Mouse (Mus musculus): ENCODE results near the gene F13a1. TPM values are rescaled to one million over a fixed set of nuclear protein-coding genes. Genes with fewer than 3 reads are reported as not detected.

Gene F13a1
- total and polyA plus RNA-seq, 2 experiments from 2014 or later, result 11.3 to 12.4 TPM

DNA sequence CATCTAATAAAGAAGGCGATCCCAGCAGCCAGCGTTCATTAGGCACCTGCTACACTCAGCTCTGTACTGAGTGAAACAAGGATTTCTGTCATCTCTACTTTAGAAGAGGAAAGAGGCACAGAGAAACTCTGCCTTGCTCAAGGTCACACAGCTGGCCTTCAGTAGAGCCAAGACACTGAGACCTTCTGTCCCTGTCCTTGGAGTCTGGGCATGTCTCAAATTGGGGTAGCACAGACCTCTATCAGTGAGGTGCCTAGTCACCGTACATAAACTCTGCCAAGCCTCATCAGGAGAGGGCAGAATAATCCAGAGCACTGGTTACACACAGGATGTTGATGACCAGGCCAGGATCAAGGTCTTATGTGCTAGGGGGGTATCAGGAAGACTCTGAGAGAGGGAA, 108.2 kb downstream of the F13a1 start:
- Histone ChIP-seq H3K27ac (ENCODE audit: low read depth, low read length) (no peak overlapping the region), H3K4me2 (ENCODE audit: low read depth, low read length, poor library complexity, severe bottlenecking) (no peak overlapping the region), H3K4me3 (ENCODE audit: low read depth, low read length) (no peak overlapping the region), H3K4me1 (ENCODE audit: insufficient read depth, low read length) (no peaks in the 10 kb centered on the region), H3K27me3 (ENCODE audit: insufficient read depth, low read length) (no peaks in the 10 kb centered on the region), H3K36me3 (ENCODE audit: insufficient read depth, low read length) (no peaks in the 10 kb centered on the region), H3K9me3 (ENCODE audit: low read length) (no peaks in the 10 kb centered on the region), H3K9ac (replicated peaks; ENCODE audit: low read length, poor library complexity, severe bottlenecking) (no peak overlapping the region)
- no peak for TF ChIP-seq CTCF (IDR thresholded peaks at IDR 0.05)
- no peak for ATAC-seq (ENCODE audit: low FRiP score)
- 54% methylated on average over 3 of the region's 3 CpGs for WGBS
- no peak for DNase-seq (ENCODE audit: low spot score)

- no peak for ATAC-seq (ENCODE audit: low FRiP score)
- Histone ChIP-seq H3K27ac (ENCODE audit: low read depth, low read length) (no peak overlapping the region), H3K9ac (replicated peaks; ENCODE audit: low read length, poor library complexity, severe bottlenecking) (no peak overlapping the region), H3K9me3 (ENCODE audit: low read length) (no peaks in the 10 kb centered on the region), H3K4me2 (ENCODE audit: low read depth, low read length, poor library complexity, severe bottlenecking) (no peak overlapping the region), H3K27me3 (ENCODE audit: insufficient read depth, low read length) (no peaks in the 10 kb centered on the region), H3K4me1 (ENCODE audit: insufficient read depth, low read length) (no peaks in the 10 kb centered on the region), H3K36me3 (ENCODE audit: insufficient read depth, low read length) (no peaks in the 10 kb centered on the region), H3K4me3 (ENCODE audit: low read depth, low read length) (no peak overlapping the region)
- TF ChIP-seq CTCF (IDR thresholded peaks at IDR 0.05), result no peak
- WGBS, result 90% methylated on average over 9 of the region's 9 CpGs
- DNase-seq (ENCODE audit: low spot score), result no peak
Observed at GRCm38 (mm10) chr13:36932066-36932465, 118.0 kb downstream of the F13a1 start.

DNA sequence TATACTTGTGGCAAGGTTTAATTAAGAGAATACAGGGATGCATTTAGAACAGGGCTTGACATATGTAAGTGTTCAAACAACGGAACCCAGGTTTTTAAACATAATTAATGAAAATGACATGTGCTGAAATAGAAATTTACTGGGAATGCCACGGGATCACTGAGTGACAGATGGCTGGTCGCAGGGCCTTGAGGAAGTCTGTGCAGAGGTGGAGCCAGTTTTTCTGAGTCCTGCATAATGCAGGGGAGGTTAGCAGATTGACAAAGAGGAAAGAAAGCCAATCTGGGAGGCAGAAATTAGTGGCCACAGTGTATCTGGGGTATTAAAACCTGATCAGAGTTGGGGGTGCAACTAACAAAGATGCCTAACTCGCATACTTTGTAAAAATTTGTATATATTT, 130.3 kb downstream of the F13a1 start:
- H3K27me3 ChIP-seq (ENCODE audit: insufficient read depth, low read length), result no peaks in the 10 kb centered on the region

GRCm38 (mm10) chr13:36903885-36904284, 146.2 kb downstream of the F13a1 start:
- no peak overlapping the region for H3K4me2 ChIP-seq (ENCODE audit: low read depth, low read length, poor library complexity, severe bottlenecking)
- no peaks in the 10 kb centered on the region for H3K36me3 ChIP-seq (ENCODE audit: insufficient read depth, low read length)
- no peaks in the 10 kb centered on the region for H3K9me3 ChIP-seq (ENCODE audit: low read length)
- H3K27ac ChIP-seq (ENCODE audit: low read depth, low read length), result no peak overlapping the region
- H3K4me3 ChIP-seq (ENCODE audit: low read depth, low read length), result no peak overlapping the region
- H3K27me3 ChIP-seq (ENCODE audit: insufficient read depth, low read length), result no peaks in the 10 kb centered on the region
- WGBS, result 16% methylated on average over 4 of the region's 4 CpGs
- H3K9ac ChIP-seq (replicated peaks; ENCODE audit: low read length, poor library complexity, severe bottlenecking), result no peak overlapping the region
- no peak for TF ChIP-seq CTCF (IDR thresholded peaks at IDR 0.05)
- no peak for DNase-seq (ENCODE audit: low spot score)
- no peak for ATAC-seq (ENCODE audit: low FRiP score)
- peaks cover 5% of the 10 kb centered on the region; the same call in 1 of the 2 replicates for H3K4me1 ChIP-seq (ENCODE audit: insufficient read depth, low read length)

More for the DNA sequence above, 130.3 kb downstream of the F13a1 start:
- H3K36me3 ChIP-seq (ENCODE audit: insufficient read depth, low read length), result no peaks in the 10 kb centered on the region
- H3K9ac ChIP-seq (replicated peaks; ENCODE audit: low read length, poor library complexity, severe bottlenecking), result no peak overlapping the region
- H3K4me1 ChIP-seq (ENCODE audit: insufficient read depth, low read length), result no peaks in the 10 kb centered on the region
- ATAC-seq (ENCODE audit: low FRiP score), result no peak
- no peak overlapping the region for H3K4me2 ChIP-seq (ENCODE audit: low read depth, low read length, poor library complexity, severe bottlenecking)
- peak; percentile 40 for DNase-seq (ENCODE audit: low spot score)
- no peak overlapping the region for H3K4me3 ChIP-seq (ENCODE audit: low read depth, low read length)
- H3K27ac ChIP-seq (ENCODE audit: low read depth, low read length), result no peak overlapping the region
- H3K9me3 ChIP-seq (ENCODE audit: low read length), result no peaks in the 10 kb centered on the region
- no peak for TF ChIP-seq CTCF (IDR thresholded peaks at IDR 0.05)
- 66% methylated on average over 4 of the region's 4 CpGs for WGBS

DNA sequence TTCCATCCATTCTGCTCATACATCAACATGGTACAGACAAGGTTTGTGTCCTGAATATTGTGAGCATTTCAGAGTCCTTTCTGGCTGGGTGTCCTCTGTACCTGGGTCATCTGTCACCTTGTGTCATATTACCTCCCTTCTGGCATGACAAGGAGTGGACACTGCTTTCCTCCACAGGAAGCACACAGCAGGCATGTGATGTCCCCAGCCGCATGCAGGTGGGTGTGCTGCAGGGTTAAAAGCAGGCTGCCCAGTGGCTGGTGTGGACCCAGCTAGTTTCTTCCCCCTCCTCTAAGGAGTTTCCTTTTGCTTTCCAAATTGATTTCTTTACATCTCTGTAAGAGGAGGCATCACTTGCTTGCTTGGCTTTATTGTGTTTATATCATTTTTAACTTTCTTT, 146.6 kb downstream of the F13a1 start:
- Histone ChIP-seq H3K4me1 (ENCODE audit: insufficient read depth, low read length) (peaks cover 5% of the 10 kb centered on the region; the same call in 1 of the 2 replicates), H3K4me2 (ENCODE audit: low read depth, low read length, poor library complexity, severe bottlenecking) (no peak overlapping the region), H3K36me3 (ENCODE audit: insufficient read depth, low read length) (no peaks in the 10 kb centered on the region), H3K27me3 (ENCODE audit: insufficient read depth, low read length) (no peaks in the 10 kb centered on the region), H3K4me3 (ENCODE audit: low read depth, low read length) (no peak overlapping the region), H3K9me3 (ENCODE audit: low read length) (no peaks in the 10 kb centered on the region), H3K27ac (ENCODE audit: low read depth, low read length) (no peak overlapping the region), H3K9ac (replicated peaks; ENCODE audit: low read length, poor library complexity, severe bottlenecking) (no peak overlapping the region)
- 48% methylated on average over 1 of the region's 1 CpGs for WGBS
- ATAC-seq (ENCODE audit: low FRiP score) (no peak), DNase-seq (ENCODE audit: low spot score) (no peak)
- no peak for TF ChIP-seq CTCF (IDR thresholded peaks at IDR 0.05)

DNA sequence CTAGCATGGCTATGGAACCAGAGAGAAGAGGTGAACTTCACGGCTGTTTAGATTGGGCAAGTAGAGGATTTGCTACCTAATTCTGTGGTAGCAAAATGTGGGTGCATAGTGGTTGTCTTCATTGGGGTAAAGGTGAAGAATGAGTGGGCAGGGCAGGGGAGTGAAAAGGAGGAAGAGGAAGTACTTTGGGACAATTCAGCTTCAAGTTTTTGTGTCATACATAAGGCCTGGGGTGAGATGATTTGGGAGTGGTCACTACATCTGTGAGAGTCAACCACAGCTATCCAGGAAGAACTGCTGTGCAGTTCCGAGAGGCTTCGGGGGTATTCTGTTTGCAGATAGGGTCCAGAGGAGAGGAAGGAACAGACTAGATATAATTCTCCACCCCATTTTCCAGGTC, 148.4 kb downstream of the F13a1 start:
- H3K4me1 ChIP-seq (ENCODE audit: insufficient read depth, low read length), result peaks cover 5% of the 10 kb centered on the region; the same call in 1 of the 2 replicates
- 91% methylated on average over 3 of the region's 3 CpGs for WGBS
- no peaks in the 10 kb centered on the region for H3K36me3 ChIP-seq (ENCODE audit: insufficient read depth, low read length)
- H3K9ac ChIP-seq (replicated peaks; ENCODE audit: low read length, poor library complexity, severe bottlenecking), result no peak overlapping the region
- no peak overlapping the region for H3K4me2 ChIP-seq (ENCODE audit: low read depth, low read length, poor library complexity, severe bottlenecking)
- ATAC-seq (ENCODE audit: low FRiP score), result no peak
- no peak overlapping the region for H3K4me3 ChIP-seq (ENCODE audit: low read depth, low read length)
- no peaks in the 10 kb centered on the region for H3K9me3 ChIP-seq (ENCODE audit: low read length)
- no peak overlapping the region for H3K27ac ChIP-seq (ENCODE audit: low read depth, low read length)
- no peak for TF ChIP-seq CTCF (IDR thresholded peaks at IDR 0.05)
- H3K27me3 ChIP-seq (ENCODE audit: insufficient read depth, low read length), result no peaks in the 10 kb centered on the region
- DNase-seq (ENCODE audit: low spot score), result no peak
